Mouse (Mus musculus) thymus, adult 2 months (tissue): Measurements from ENCODE around the gene Oxt. TPM values are rescaled to one million over a fixed set of nuclear protein-coding genes. Genes with fewer than 3 reads are reported as not detected.

Experiments
- DNase-seq: peaks from one replicate; pipeline ENCODE4 v3.0.0; 2021
- H3K27ac ChIP-seq: fragments of 200-500 bp; 2 replicates; pipeline ENCODE4 v1.5.1; 2012; ENCODE audit warnings: low read length, control low read depth; ENCODE audit not compliant: control insufficient read depth, insufficient read depth
- H3K27me3 ChIP-seq: fragments of 200-500 bp; 2 replicates; pipeline ENCODE4 v1.6.1; 2012; ENCODE audit warnings: mild to moderate bottlenecking, low read length, moderate library complexity, mixed read lengths; ENCODE audit not compliant: control insufficient read depth, insufficient read depth
- H3K36me3 ChIP-seq: fragments of 200-500 bp; 2 replicates; pipeline ENCODE4 v1.6.1; 2012; ENCODE audit warnings: mild to moderate bottlenecking, low read length, moderate library complexity; ENCODE audit not compliant: control insufficient read depth, insufficient read depth
- H3K4me1 ChIP-seq: fragments of 200-500 bp; replicated peaks from 2 replicates; pipeline ENCODE4 v1.6.1; 2012; ENCODE audit warnings: low read length; ENCODE audit not compliant: control insufficient read depth, insufficient read depth
- H3K4me3 ChIP-seq: fragments of 200-500 bp; 2 replicates; pipeline ENCODE4 v1.5.1; 2012; ENCODE audit warnings: mild to moderate bottlenecking, low read length, control low read depth, moderate library complexity; ENCODE audit not compliant: control insufficient read depth, insufficient read depth
- CTCF ChIP-seq: fragments of 200-500 bp; IDR thresholded peaks from 2 replicates; pipeline ENCODE4 v1.5.1; 2012; ENCODE audit warnings: mild to moderate bottlenecking, control low read depth, low read length, moderate library complexity, borderline replicate concordance; ENCODE audit not compliant: control insufficient read depth, poor library complexity, insufficient read depth; ENCODE audit errors: extremely low read depth
- POLR2A ChIP-seq: fragments of 200-500 bp; IDR thresholded peaks from 2 replicates; pipeline ENCODE4 v1.6.1; 2012; ENCODE audit warnings: mild to moderate bottlenecking, low read length, control low read depth, moderate library complexity; ENCODE audit not compliant: control insufficient read depth, poor library complexity, insufficient read depth; ENCODE audit errors: extremely low read depth
- WGBS: fragments of 180-500 bp; shearing (Covaris S2); methylation state at CpG from one replicate; pipeline ENCODE4 v1.1.7; 2018; 5-methylcytosine and 5-hydroxymethylcytosine counted together
- polyA plus RNA-seq: library from polyadenylated mRNA; depleted of rRNA; stranded (reverse); fragments of >200 nt; gene quantifications from 2 replicates; pipeline ENCODE4 v1.2.3, GENCODE M21; 2012

Gene Oxt
- polyA plus RNA-seq, 1 experiment, result 3.9 TPM

GRCm38 (mm10) chr2:130577021-130577420, 1.0 kb downstream of the Oxt start:
- no peak for TF ChIP-seq POLR2A
- TF ChIP-seq CTCF, result no peak
- Histone ChIP-seq H3K36me3 (no peaks in the 10 kb centered on the region), H3K27ac (no peak overlapping the region), H3K4me3 (no peak overlapping the region), H3K4me1 (peaks cover 4% of the 10 kb centered on the region; the same call in 1 of the 2 replicates), H3K27me3 (peaks cover 20% of the 10 kb centered on the region; the same call in 1 of the 2 replicates)
- WGBS, result 21% methylated on average over 9 of the region's 9 CpGs
- no peak for DNase-seq

- TF ChIP-seq POLR2A (no peak), CTCF (no peak)
- Histone ChIP-seq H3K4me1 (peaks cover 4% of the 10 kb centered on the region; the same call in 1 of the 2 replicates), H3K4me3 (no peak overlapping the region), H3K27me3 (peaks cover 20% of the 10 kb centered on the region; the same call in 1 of the 2 replicates), H3K36me3 (no peaks in the 10 kb centered on the region), H3K27ac (no peak overlapping the region)
- DNase-seq, result peak; percentile 62
- WGBS, result 8% methylated on average over 12 of the region's 12 CpGs
These were observed 1.7 kb downstream of the Oxt start for GRCm38 (mm10) chr2:130577632-130578031.

- TF ChIP-seq CTCF (peak; percentile 73; the same call in 1 of the 2 replicates), POLR2A (no peak)
- H3K27me3 ChIP-seq, result peaks cover 20% of the 10 kb centered on the region; the same call in 1 of the 2 replicates
- WGBS, result 13% methylated on average over 11 of the region's 11 CpGs
- H3K4me1 ChIP-seq, result peaks cover 4% of the 10 kb centered on the region; the same call in 1 of the 2 replicates
- H3K4me3 ChIP-seq, result no peak overlapping the region
- H3K36me3 ChIP-seq, result no peaks in the 10 kb centered on the region
- peak; percentile 77 for DNase-seq
- H3K27ac ChIP-seq, result no peak overlapping the region
These were observed 2.2 kb downstream of the Oxt start for GRCm38 (mm10) chr2:130578148-130578547.

- Histone ChIP-seq H3K4me3 (no peak overlapping the region), H3K27me3 (peaks cover 20% of the 10 kb centered on the region; the same call in 1 of the 2 replicates), H3K36me3 (no peaks in the 10 kb centered on the region), H3K27ac (no peak overlapping the region), H3K4me1 (peaks cover 4% of the 10 kb centered on the region; the same call in 1 of the 2 replicates)
- 7% methylated on average over 8 of the region's 8 CpGs for WGBS
- DNase-seq, result no peak
- no peak for TF ChIP-seq POLR2A
These were observed 3.8 kb downstream of the Oxt start for GRCm38 (mm10) chr2:130579791-130580190.

- peaks cover 16% of the 10 kb centered on the region; the same call in 1 of the 2 replicates for H3K27me3 ChIP-seq
- WGBS, result 22% methylated on average over 16 of the region's 16 CpGs
- H3K36me3 ChIP-seq, result no peaks in the 10 kb centered on the region
- peaks cover 4% of the 10 kb centered on the region; the same call in 1 of the 2 replicates for H3K4me1 ChIP-seq
- TF ChIP-seq POLR2A (no peak), CTCF (no peak)
- no peak overlapping the region for H3K4me3 ChIP-seq
- no peak for DNase-seq
- H3K27ac ChIP-seq, result no peak overlapping the region
These were observed 5.2 kb downstream of the Oxt start for GRCm38 (mm10) chr2:130581201-130581600.

- H3K36me3 ChIP-seq, result no peaks in the 10 kb centered on the region
- no peak within 1 kb of the TSS for H3K4me3 ChIP-seq
- no peak within 1 kb of the TSS for H3K27ac ChIP-seq
- no peak for DNase-seq
- peaks cover 11% of the 10 kb centered on the region; the same call in 1 of the 2 replicates for H3K27me3 ChIP-seq
- TF ChIP-seq CTCF (no peak), POLR2A (no peak)
- no peaks in the 10 kb centered on the region; the same call in 1 of the 2 replicates for H3K4me1 ChIP-seq
- WGBS, result 69% methylated on average over 10 of the region's 10 CpGs
These were observed 6.6 kb downstream of the Oxt start, which contains the start of gene Avp for GRCm38 (mm10) chr2:130582552-130582951. Gene Avp (minus strand): TSS chr2:130582554.

- WGBS, result 95% methylated on average over 10 of the region's 10 CpGs
- H3K27me3 ChIP-seq, result peaks cover 5% of the 10 kb centered on the region; the same call in 1 of the 2 replicates
- no peak overlapping the region for H3K27ac ChIP-seq
- no peaks in the 10 kb centered on the region; the same call in 1 of the 2 replicates for H3K4me1 ChIP-seq
- TF ChIP-seq POLR2A, result no peak
- DNase-seq, result no peak
- no peaks in the 10 kb centered on the region for H3K36me3 ChIP-seq
- no peak overlapping the region for H3K4me3 ChIP-seq
These were observed 8.1 kb downstream of the Oxt start for GRCm38 (mm10) chr2:130583902-130584560.
